In the genomic region with DNA sequence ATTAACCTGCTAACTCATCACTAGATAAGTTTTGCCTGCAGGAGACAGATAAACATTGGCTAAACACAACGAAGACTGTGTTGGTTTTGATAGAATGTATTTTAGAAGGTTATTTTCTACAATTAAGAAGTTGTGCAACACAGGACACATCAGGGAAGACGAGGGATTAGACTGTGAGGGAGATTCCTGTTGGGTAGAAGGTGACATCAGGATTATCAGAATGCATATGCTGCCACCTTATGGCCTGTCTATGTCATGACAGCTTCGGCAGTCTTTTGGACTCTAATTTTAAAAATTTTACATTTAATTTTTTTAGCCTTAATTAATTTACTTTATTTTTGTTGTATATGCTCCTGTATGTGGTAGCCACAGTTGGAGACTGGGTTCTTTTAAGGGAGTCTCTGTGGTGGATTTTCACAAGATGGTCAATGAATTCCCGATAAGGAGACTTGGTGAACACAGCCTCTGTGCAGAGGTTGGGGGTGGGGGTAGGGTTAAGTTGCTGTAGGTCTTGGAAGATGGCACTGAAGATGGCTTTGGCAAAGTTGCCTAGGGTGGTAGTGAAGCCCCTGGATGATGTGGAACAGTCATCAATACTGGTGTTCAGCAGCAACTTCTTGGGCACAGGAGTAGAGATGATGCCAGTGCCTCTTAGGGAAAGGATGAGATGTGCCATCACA, we compare ENCODE assay signal across 9 mouse cellular contexts. TPM values are rescaled to one million over a fixed set of nuclear protein-coding genes. Genes with fewer than 3 reads are reported as not detected.
DNase-seq lines count a peak whose midpoint lies in the region; ATAC-seq lines count a peak whose summit lies in the region.
"Had no signal": no experiment of that assay in that cellular context is flagged by ENCODE, and none has a peak within 500 bp of the region (broad histone marks: within the 10 kb centered on the region; RNA-seq: fewer than 3 reads in every experiment).

No protein-coding gene starts in this region.

- no peak overlapping the region for H3K4me3 ChIP-seq in heart, embryonic 11.5 days (ENCODE audit: low read depth, low read length)
- no peak overlapping the region for H3K4me3 ChIP-seq in midbrain, embryonic 11.5 days (ENCODE audit: low read depth, low read length)
- H3K4me3 ChIP-seq: stomach, embryonic 15.5 days had no signal

- H3K4me1 ChIP-seq in heart, embryonic 11.5 days (ENCODE audit: control insufficient read depth, insufficient read depth, low read length) = no peaks in the 10 kb centered on the region
- H3K4me1 ChIP-seq in midbrain, embryonic 11.5 days (ENCODE audit: control insufficient read depth, insufficient read depth, low read length) = no peaks in the 10 kb centered on the region
- H3K4me1 ChIP-seq: stomach, embryonic 15.5 days had no signal

- H3K9ac ChIP-seq in heart, embryonic 11.5 days (ENCODE audit: low read depth, low read length) = no peak overlapping the region
- no peak overlapping the region for H3K9ac ChIP-seq in midbrain, embryonic 11.5 days (ENCODE audit: low read length)
- H3K9ac ChIP-seq: stomach, embryonic 15.5 days had no signal

- no peak for ATAC-seq in heart, embryonic 11.5 days (replicated peaks; ENCODE audit: insufficient number of reproducible peaks, low FRiP score, low TSS enrichment)
- peak; percentile 28; the same call in 1 of the 2 replicates for ATAC-seq in midbrain, embryonic 11.5 days (ENCODE audit: low FRiP score)

- no peak overlapping the region for H3K4me2 ChIP-seq in heart, embryonic 11.5 days
- H3K4me2 ChIP-seq in midbrain, embryonic 11.5 days = no peak overlapping the region
- H3K4me2 ChIP-seq: stomach, embryonic 15.5 days had no signal

- no peaks in the 10 kb centered on the region for H3K9me3 ChIP-seq in heart, embryonic 11.5 days (replicated peaks; ENCODE audit: control insufficient read depth, low read length)
- H3K9me3 ChIP-seq in midbrain, embryonic 11.5 days (ENCODE audit: control insufficient read depth, low read length) = no peaks in the 10 kb centered on the region
- H3K9me3 ChIP-seq: stomach, embryonic 15.5 days had no signal

- no peaks in the 10 kb centered on the region for H3K36me3 ChIP-seq in heart, embryonic 11.5 days (ENCODE audit: control insufficient read depth, insufficient read depth, low read length)
- H3K36me3 ChIP-seq in midbrain, embryonic 11.5 days (ENCODE audit: control insufficient read depth, insufficient read depth, low read length) = no peaks in the 10 kb centered on the region
- H3K36me3 ChIP-seq: stomach, embryonic 15.5 days had no signal

- H3K27ac ChIP-seq in heart, embryonic 11.5 days (ENCODE audit: low read depth, low read length) = no peak overlapping the region
- H3K27ac ChIP-seq in midbrain, embryonic 11.5 days (ENCODE audit: low read depth, low read length) = no peak overlapping the region
- H3K27ac ChIP-seq: stomach, embryonic 15.5 days had no signal

- DNase-seq in heart, adult 11 months = peak; percentile 86
- DNase-seq in A20 (ENCODE audit: low read depth, low spot score) (peak; percentile 31), R1 (ENCODE audit: low read depth, low spot score) (peak; percentile 34)
- peak; percentile 3 for DNase-seq in fibroblast of lung, adult 2 months (ENCODE audit: low read depth)
- DNase-seq in kidney, postnatal 14 days = peak; percentile 9
- no peak for DNase-seq in midbrain, embryonic 11.5 days (ENCODE audit: low spot score, missing footprints)
- no peak for DNase-seq in urinary bladder, adult 2 months (ENCODE audit: low spot score)

- H3K27me3 ChIP-seq in heart, embryonic 11.5 days (ENCODE audit: control insufficient read depth, insufficient read depth, low read length) = 0 out of 2 replicates have a peak, but pooled peaks cover 2% of the 10 kb centered on the region
- no peaks in the 10 kb centered on the region for H3K27me3 ChIP-seq in midbrain, embryonic 11.5 days (ENCODE audit: control insufficient read depth, insufficient read depth, low read length)
- H3K27me3 ChIP-seq: stomach, embryonic 15.5 days had no signal

- WGBS in heart, embryonic 11.5 days (ENCODE audit: insufficient replicate concordance) = 22% methylated on average over 4 of the region's 4 CpGs
- WGBS in midbrain, embryonic 11.5 days = 26% methylated on average over 4 of the region's 4 CpGs

RNA-seq across cellular contexts. Expression of a gene that starts 13.1 kb away (rescaled TPM):
- 1.3 and 6.2 TPM in 2 replicates for polyA plus RNA-seq in heart, embryonic 11.5 days (2014; fragmentation: Nextera tagmentation; extraction: Ambion mirVana)
- 1.5 and 2.0 TPM in 2 replicates for polyA plus RNA-seq in midbrain, embryonic 11.5 days (2014; fragmentation: Nextera tagmentation; extraction: Ambion mirVana)
- polyA plus RNA-seq in urinary bladder, adult 2 months (2012; rRNA removed) = 0.15 and 0.71 TPM in 2 replicates

RNA-seq across cellular contexts. Expression of a gene that starts 18.0 kb away (rescaled TPM):
- not detected in 2 replicates for polyA plus RNA-seq in heart, embryonic 11.5 days (2014; fragmentation: Nextera tagmentation; extraction: Ambion mirVana)
- polyA plus RNA-seq in midbrain, embryonic 11.5 days (2014; fragmentation: Nextera tagmentation; extraction: Ambion mirVana) = not detected in 2 replicates
- 0.03 TPM in 1 of 2 replicates, not detected in the other for polyA plus RNA-seq in urinary bladder, adult 2 months (2012; rRNA removed)

RNA-seq across cellular contexts. Expression of a gene that starts 39.9 kb away (rescaled TPM):
- polyA plus RNA-seq in heart, embryonic 11.5 days (2014; fragmentation: Nextera tagmentation; extraction: Ambion mirVana) = 1.9 and 5.2 TPM in 2 replicates
- polyA plus RNA-seq in midbrain, embryonic 11.5 days (2014; fragmentation: Nextera tagmentation; extraction: Ambion mirVana) = 2.0 and 2.8 TPM in 2 replicates
- polyA plus RNA-seq in urinary bladder, adult 2 months (2012; rRNA removed) = 0.45 and 1.0 TPM in 2 replicates

RNA-seq across cellular contexts. Expression of a gene that starts 54.8 kb away (rescaled TPM):
- polyA plus RNA-seq in heart, embryonic 11.5 days (2014; fragmentation: Nextera tagmentation; extraction: Ambion mirVana) = not detected in 2 replicates
- polyA plus RNA-seq in midbrain, embryonic 11.5 days (2014; fragmentation: Nextera tagmentation; extraction: Ambion mirVana) = not detected in 2 replicates
- polyA plus RNA-seq in urinary bladder, adult 2 months (2012; rRNA removed) = 4.6 and 6.6 TPM in 2 replicates

Comparison
In these comparisons a context has a peak if more than half of its experiments do, and no peak if none do; other contexts are left out.
1. DNase-seq: peak in heart, adult 11 months (single experiment), A20 (single experiment), R1 (single experiment), fibroblast of lung, adult 2 months (single experiment) and kidney, postnatal 14 days (single experiment); none in midbrain, embryonic 11.5 days (single experiment) and urinary bladder, adult 2 months (single experiment).